Mouse (Mus musculus): ENCODE results near the gene Gm10283. TPM values are rescaled to one million over a fixed set of nuclear protein-coding genes. Genes with fewer than 3 reads are reported as not detected.

The Gm10283 gene
- polyA plus RNA-seq, 1 experiment: not detected

DNA sequence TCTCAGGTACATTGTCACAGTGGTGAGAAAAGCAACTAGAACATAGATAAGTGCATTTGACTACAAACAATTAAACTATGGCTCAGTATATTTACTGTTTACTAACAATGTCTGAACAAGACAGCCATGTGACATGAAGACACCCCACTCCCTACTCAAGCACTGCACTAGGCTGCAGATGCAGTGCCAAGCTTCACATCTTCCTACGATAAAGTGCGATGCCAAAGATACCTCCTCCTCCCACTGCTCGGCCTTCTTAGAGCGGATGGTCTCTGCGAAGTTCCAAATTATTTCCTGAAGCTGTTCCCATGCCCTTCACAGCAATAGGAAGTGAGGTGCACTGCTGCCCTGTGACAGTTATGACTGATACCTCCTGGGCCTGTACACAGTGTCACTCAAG is 70.3 kb downstream of the Gm10283 start:
- Histone ChIP-seq H3K27ac (ENCODE audit: insufficient read depth, low read length) (no peak overlapping the region), H3K36me3 (ENCODE audit: control insufficient read depth, insufficient read depth, low read length) (no peaks in the 10 kb centered on the region), H3K4me3 (ENCODE audit: extremely low read depth, insufficient read depth, insufficient read length) (no peak overlapping the region), H3K4me1 (ENCODE audit: control insufficient read depth, insufficient read depth, insufficient read length) (no peaks in the 10 kb centered on the region), H3K27me3 (ENCODE audit: control insufficient read depth, insufficient read depth, low read length) (no peaks in the 10 kb centered on the region)
- DNase-seq (ENCODE audit: low read depth in 1 of 2, low spot score in 2 of 2): no peak
- TF ChIP-seq CTCF (IDR thresholded peaks at IDR 0.05; ENCODE audit: extremely low read depth, insufficient read depth, insufficient read length, insufficient replicate concordance) (no peak), POLR2A (IDR thresholded peaks at IDR 0.05; ENCODE audit: low read depth, low read length) (no peak)
- 91% methylated on average over 5 of the region's 5 CpGs for WGBS

- H3K27me3 ChIP-seq (ENCODE audit: control insufficient read depth, insufficient read depth, low read length): no peaks in the 10 kb centered on the region
- WGBS: 84% methylated on average over 8 of the region's 8 CpGs
- no peak overlapping the region for H3K27ac ChIP-seq (ENCODE audit: insufficient read depth, low read length)
- no peak for TF ChIP-seq CTCF (IDR thresholded peaks at IDR 0.05; ENCODE audit: extremely low read depth, insufficient read depth, insufficient read length, insufficient replicate concordance)
- TF ChIP-seq POLR2A (IDR thresholded peaks at IDR 0.05; ENCODE audit: low read depth, low read length): no peak
- no peaks in the 10 kb centered on the region for H3K4me1 ChIP-seq (ENCODE audit: control insufficient read depth, insufficient read depth, insufficient read length)
- H3K4me3 ChIP-seq (ENCODE audit: extremely low read depth, insufficient read depth, insufficient read length): no peak overlapping the region
- no peaks in the 10 kb centered on the region for H3K36me3 ChIP-seq (ENCODE audit: control insufficient read depth, insufficient read depth, low read length)
- no peak for DNase-seq (ENCODE audit: low read depth in 1 of 2, low spot score in 2 of 2)
Measured at GRCm38 (mm10) chr8:60406358-60406757, 96.6 kb downstream of the Gm10283 start.

DNA sequence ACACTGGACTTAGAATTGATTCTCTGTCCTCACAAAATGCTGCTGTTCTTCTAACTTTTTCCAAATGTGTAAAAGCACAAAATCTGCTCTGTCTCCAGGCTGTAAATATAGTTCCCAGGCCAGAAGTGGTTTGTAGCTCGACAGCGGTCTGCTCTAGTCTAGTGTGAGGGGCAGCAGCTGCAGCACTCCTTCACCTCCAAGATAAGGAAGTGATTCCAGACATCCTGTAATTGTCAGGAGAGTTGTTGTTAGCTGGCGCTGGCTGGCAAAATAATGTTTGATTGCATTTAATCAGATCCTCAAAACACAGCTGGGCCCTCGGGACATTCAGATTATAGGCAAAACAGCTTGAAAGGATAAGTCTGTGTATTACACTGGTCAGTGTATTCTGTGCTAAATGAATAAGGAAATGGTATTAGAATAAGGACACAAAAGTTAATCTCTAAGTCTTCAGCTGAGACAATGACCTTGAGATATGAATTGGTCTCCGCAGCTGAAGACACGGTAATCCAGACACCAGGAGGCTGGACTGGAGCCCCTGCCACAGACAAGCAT is 97.9 kb downstream of the Gm10283 start:
- no peaks in the 10 kb centered on the region for H3K4me1 ChIP-seq (ENCODE audit: control insufficient read depth, insufficient read depth, insufficient read length)
- no peak for TF ChIP-seq CTCF (IDR thresholded peaks at IDR 0.05; ENCODE audit: extremely low read depth, insufficient read depth, insufficient read length, insufficient replicate concordance)
- no peak for TF ChIP-seq POLR2A (IDR thresholded peaks at IDR 0.05; ENCODE audit: low read depth, low read length)
- H3K27me3 ChIP-seq (ENCODE audit: control insufficient read depth, insufficient read depth, low read length): no peaks in the 10 kb centered on the region
- no peak overlapping the region for H3K27ac ChIP-seq (ENCODE audit: insufficient read depth, low read length)
- no peak for DNase-seq (ENCODE audit: low read depth in 1 of 2, low spot score in 2 of 2)
- H3K36me3 ChIP-seq (ENCODE audit: control insufficient read depth, insufficient read depth, low read length): no peaks in the 10 kb centered on the region
- WGBS: 39% methylated on average over 6 of the region's 6 CpGs
- H3K4me3 ChIP-seq (ENCODE audit: extremely low read depth, insufficient read depth, insufficient read length): no peak overlapping the region

GRCm38 (mm10) chr8:60393675-60394074 is 109.3 kb downstream of the Gm10283 start:
- 66% methylated on average over 4 of the region's 4 CpGs for WGBS
- Histone ChIP-seq H3K36me3 (ENCODE audit: control insufficient read depth, insufficient read depth, low read length) (no peaks in the 10 kb centered on the region), H3K27ac (ENCODE audit: insufficient read depth, low read length) (no peak overlapping the region), H3K4me3 (ENCODE audit: extremely low read depth, insufficient read depth, insufficient read length) (no peak overlapping the region), H3K27me3 (ENCODE audit: control insufficient read depth, insufficient read depth, low read length) (no peaks in the 10 kb centered on the region), H3K4me1 (ENCODE audit: control insufficient read depth, insufficient read depth, insufficient read length) (no peaks in the 10 kb centered on the region)
- no peak for DNase-seq (ENCODE audit: low read depth in 1 of 2, low spot score in 2 of 2)
- no peak for TF ChIP-seq CTCF (IDR thresholded peaks at IDR 0.05; ENCODE audit: extremely low read depth, insufficient read depth, insufficient read length, insufficient replicate concordance)
- no peak for TF ChIP-seq POLR2A (IDR thresholded peaks at IDR 0.05; ENCODE audit: low read depth, low read length)

- DNase-seq (ENCODE audit: low read depth in 1 of 2, low spot score in 2 of 2): no peak
- WGBS: 82% methylated on average over 2 of the region's 2 CpGs
- no peaks in the 10 kb centered on the region for H3K4me1 ChIP-seq (ENCODE audit: control insufficient read depth, insufficient read depth, insufficient read length)
- H3K36me3 ChIP-seq (ENCODE audit: control insufficient read depth, insufficient read depth, low read length): no peaks in the 10 kb centered on the region
- TF ChIP-seq POLR2A (IDR thresholded peaks at IDR 0.05; ENCODE audit: low read depth, low read length): no peak
- H3K27ac ChIP-seq (ENCODE audit: insufficient read depth, low read length): no peak overlapping the region
- H3K4me3 ChIP-seq (ENCODE audit: extremely low read depth, insufficient read depth, insufficient read length): no peak overlapping the region
- H3K27me3 ChIP-seq (ENCODE audit: control insufficient read depth, insufficient read depth, low read length): no peaks in the 10 kb centered on the region
Measured at GRCm38 (mm10) chr8:60386589-60386988, 116.4 kb downstream of the Gm10283 start.

Other genes with a start within 250 kb of the Gm10283 start
- 0.29 TPM in 1 of 2 replicates, not detected in the other for gene Aadat, start 2.7 kb upstream of the Gm10283 start, polyA plus RNA-seq (2012; rRNA removed)
- gene Mfap3l, start 129.6 kb upstream of the Gm10283 start, polyA plus RNA-seq (2012; rRNA removed): 0.53 and 0.82 TPM in 2 replicates